Comparison of ENCODE assay signal across 8 mouse cellular contexts in genomic region chr8:120563851-120564837, GRCm38 (mm10). TPM values are rescaled to one million over a fixed set of nuclear protein-coding genes. Genes with fewer than 3 reads are reported as not detected.
A peak's percentile ranks its signal among the peaks of the same experiment; 100 is the strongest.
DNase-seq lines count a peak whose midpoint lies in the region; ATAC-seq and TF ChIP-seq lines count a peak whose summit lies in the region.

No protein-coding gene starts in this region.

- peak overlapping the region; percentile 16 for H3K4me2 ChIP-seq in embryonic facial prominence, embryonic 12.5 days (replicated peaks)
- H3K4me2 ChIP-seq in liver, embryonic 11.5 days: no peak overlapping the region; the same call in 1 of the 2 replicates
- H3K4me2 ChIP-seq in stomach, embryonic 14.5 days (replicated peaks; ENCODE audit: low read depth, low read length): 0 out of 2 replicates have a peak overlapping the region, but pooled peaks have one; percentile 4

- H3K79me2 ChIP-seq in heart, adult 2 months (replicated peaks; ENCODE audit: control insufficient read depth, insufficient read depth, low read length): no peaks in the 10 kb centered on the region

- DNase-seq in 3T3-L1 (ENCODE audit: low read depth, low spot score) (peak; percentile 96), ZHBTc4 (ENCODE audit: low read depth, low spot score) (peak; percentile 68)
- peak; percentile 89 to 93 for DNase-seq in heart, adult 2 months
- peak; percentile 87 for DNase-seq in kidney, adult 18-20 months
- no peak for DNase-seq in liver, embryonic 11.5 days (ENCODE audit: low spot score)
- DNase-seq in monocyte, adult 2 months (ENCODE audit: low read depth in 1 of 2, low spot score in 2 of 2): peak; percentile 94 to 96

- no peaks in the 10 kb centered on the region for H3K27me3 ChIP-seq in embryonic facial prominence, embryonic 12.5 days
- H3K27me3 ChIP-seq in heart, adult 2 months (ENCODE audit: control insufficient read depth, insufficient read depth, low read length): no peaks in the 10 kb centered on the region
- no peaks in the 10 kb centered on the region for H3K27me3 ChIP-seq in liver, embryonic 11.5 days (replicated peaks; ENCODE audit: control insufficient read depth, insufficient read depth, low read length)
- no peaks in the 10 kb centered on the region for H3K27me3 ChIP-seq in stomach, embryonic 14.5 days (ENCODE audit: control insufficient read depth, insufficient read depth, low read length)

- TF ChIP-seq POLR2A in heart, adult 2 months (IDR thresholded peaks at IDR 0.05; ENCODE audit: insufficient read depth, low read depth, low read length): no peak

- peak; percentile 66; the same call in 1 of the 2 replicates for TF ChIP-seq EP300 in heart, adult 2 months (IDR thresholded peaks at IDR 0.05; ENCODE audit: insufficient read depth, low read depth, low read length)

- no peak overlapping the region for H3K4me3 ChIP-seq in embryonic facial prominence, embryonic 12.5 days
- no peak overlapping the region for H3K4me3 ChIP-seq in heart, adult 2 months
- no peak overlapping the region for H3K4me3 ChIP-seq in liver, embryonic 11.5 days (ENCODE audit: low read depth, low read length)
- H3K4me3 ChIP-seq in stomach, embryonic 14.5 days (ENCODE audit: low read depth, low read length): no peak overlapping the region

- H3K36me3 ChIP-seq in embryonic facial prominence, embryonic 12.5 days: peaks cover 29% of the 10 kb centered on the region
- peaks cover 2% of the 10 kb centered on the region; the same call in 1 of the 2 replicates for H3K36me3 ChIP-seq in heart, adult 2 months (ENCODE audit: control insufficient read depth, insufficient read depth, low read length)
- H3K36me3 ChIP-seq in liver, embryonic 11.5 days (ENCODE audit: control insufficient read depth, insufficient read depth, low read length): peaks cover 35% of the 10 kb centered on the region
- peaks cover 28% of the 10 kb centered on the region for H3K36me3 ChIP-seq in stomach, embryonic 14.5 days (ENCODE audit: control insufficient read depth, insufficient read depth, low read length)

- TF ChIP-seq CTCF in heart, adult 2 months (IDR thresholded peaks at IDR 0.05): peak; percentile 51

- H3K9ac ChIP-seq in embryonic facial prominence, embryonic 12.5 days: no peak overlapping the region
- peak overlapping the region; percentile 4; the same call in 1 of the 2 replicates for H3K9ac ChIP-seq in heart, adult 2 months (ENCODE audit: low read depth, low read length)
- H3K9ac ChIP-seq in liver, embryonic 11.5 days (ENCODE audit: low read depth, low read length): no peak overlapping the region
- H3K9ac ChIP-seq in stomach, embryonic 14.5 days (replicated peaks; ENCODE audit: low read depth, low read length): no peak overlapping the region

- 0 out of 2 replicates have a peak, but pooled peaks have one; percentile 4 for ATAC-seq in embryonic facial prominence, embryonic 12.5 days (ENCODE audit: insufficient number of reproducible peaks, insufficient read depth, low FRiP score, low TSS enrichment)
- ATAC-seq in liver, embryonic 11.5 days (replicated peaks; ENCODE audit: low FRiP score): peak; percentile 19; the same call in 1 of the 2 replicates
- peak; percentile 46; the same call in 1 of the 2 replicates for ATAC-seq in stomach, embryonic 14.5 days (ENCODE audit: insufficient number of reproducible peaks, insufficient read depth, low FRiP score, low read depth)

- intact Hi-C loops in heart, adult 2 months (cut with DNase I): loop anchor here (2.0 kb wide), 1 partner anchor 21 kb away; no protein-coding TSS in a partner anchor

- peak overlapping the region; percentile 87 for H3K27ac ChIP-seq in embryonic facial prominence, embryonic 12.5 days
- H3K27ac ChIP-seq in heart, adult 2 months: peak overlapping the region; percentile 73
- peak overlapping the region; percentile 60 for H3K27ac ChIP-seq in liver, embryonic 11.5 days (ENCODE audit: low read depth, low read length)
- H3K27ac ChIP-seq in stomach, embryonic 14.5 days (ENCODE audit: low read length): peak overlapping the region; percentile 66

- WGBS in embryonic facial prominence, embryonic 12.5 days: 21% methylated on average over 20 of the region's 20 CpGs
- WGBS in heart, adult 2 months: 3% methylated on average over 20 of the region's 20 CpGs
- 61% methylated on average over 20 of the region's 20 CpGs for WGBS in liver, embryonic 11.5 days
- 34% methylated on average over 20 of the region's 20 CpGs for WGBS in stomach, embryonic 14.5 days

- peaks cover 73% of the 10 kb centered on the region for H3K4me1 ChIP-seq in embryonic facial prominence, embryonic 12.5 days
- H3K4me1 ChIP-seq in heart, adult 2 months (ENCODE audit: control insufficient read depth, insufficient read depth, low read length): peaks cover 16% of the 10 kb centered on the region
- H3K4me1 ChIP-seq in liver, embryonic 11.5 days (replicated peaks; ENCODE audit: control insufficient read depth, insufficient read depth, low read length): peaks cover 42% of the 10 kb centered on the region
- peaks cover 32% of the 10 kb centered on the region for H3K4me1 ChIP-seq in stomach, embryonic 14.5 days (ENCODE audit: control insufficient read depth, insufficient read depth, low read length)

- no peaks in the 10 kb centered on the region for H3K9me3 ChIP-seq in embryonic facial prominence, embryonic 12.5 days
- no peaks in the 10 kb centered on the region for H3K9me3 ChIP-seq in liver, embryonic 11.5 days (ENCODE audit: control insufficient read depth, low read length)
- no peaks in the 10 kb centered on the region for H3K9me3 ChIP-seq in stomach, embryonic 14.5 days (ENCODE audit: control insufficient read depth, low read depth, low read length)

RNA-seq across cellular contexts. Expression of gene Gins2, which starts 25.0 kb away (rescaled TPM):
- 109 and 115 TPM in 2 replicates for polyA plus RNA-seq in embryonic facial prominence, embryonic 12.5 days (2016; fragmentation: Nextera tagmentation; extraction: Ambion mirVana)
- total RNA-seq in heart, adult 2 months (2021): 1 to 10 TPM; 1.1 to 1.5 TPM
- polyA plus RNA-seq in heart, adult 2 months (2012; rRNA removed): 1.3 and 1.4 TPM in 2 replicates
- polyA plus RNA-seq in liver, embryonic 11.5 days (2014; fragmentation: Nextera tagmentation; extraction: Ambion mirVana): 125 and 127 TPM in 2 replicates
- 112 and 118 TPM in 2 replicates for polyA plus RNA-seq in stomach, embryonic 14.5 days (2014; fragmentation: Nextera tagmentation; extraction: Ambion mirVana)

Comparison
In these comparisons a context has a peak if more than half of its experiments do, and no peak if none do; other contexts are left out.
1. RNA of gene Gins2, which starts 25.0 kb away (polyA plus RNA-seq): 125 to 127 TPM in liver, embryonic 11.5 days, 112 to 118 TPM in stomach, embryonic 14.5 days and 109 to 115 TPM in embryonic facial prominence, embryonic 12.5 days; 1.3 to 1.4 TPM in heart, adult 2 months; every median in the first group is over 10 times any median in the second.
2. Peak in every context shown above with its lines, with median percentiles within 50 percentile points of each other: ATAC-seq and H3K27ac ChIP-seq.